Mouse (Mus musculus) left cerebral cortex, postnatal 4 days (tissue): ENCODE results near the gene Lypd5. TPM values are rescaled to one million over a fixed set of nuclear protein-coding genes. Genes with fewer than 3 reads are reported as not detected.
A peak's percentile ranks its signal among the peaks of the same experiment; 100 is the strongest.

ENCODE experiments used
- DNase-seq: peaks from one replicate; pipeline ENCODE4 v3.0.0-alpha.2; 2022
- intact Hi-C: fragments of 180-260 bp; cut with DNase I; formaldehyde crosslinking; loops from one replicate; pipeline ENCODE4 v1.15.1; 2025
- total RNA-seq, 2 experiments: library from RNA; stranded (reverse); gene quantifications; 2 replicates each; pipeline ENCODE4 v1.2.3; 2021

Lypd5 gene
- total RNA-seq, 2 experiments from 2014 or later = not detected

DNA sequence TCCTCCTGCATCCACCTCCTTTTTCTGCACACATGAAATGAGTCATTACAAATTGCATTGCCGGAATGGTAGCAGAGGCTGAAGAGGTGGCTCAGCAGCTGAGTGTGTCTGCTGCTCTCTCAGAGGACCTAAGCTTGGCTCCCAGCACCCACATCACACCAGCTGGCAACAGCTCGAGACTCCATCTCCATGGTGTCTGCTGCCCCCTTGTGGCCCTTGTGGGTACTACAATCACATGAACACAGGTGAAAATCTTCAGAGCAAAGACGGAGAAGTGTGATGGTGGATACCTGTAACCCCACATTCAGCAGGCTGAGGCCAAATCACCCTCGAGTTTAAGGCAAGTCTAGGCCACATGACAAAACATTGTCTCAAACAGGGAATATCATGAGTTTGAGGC, 8.9 kb downstream of the Lypd5 start:
- DNase-seq = no peak
- intact Hi-C loops = no loop called here

DNA sequence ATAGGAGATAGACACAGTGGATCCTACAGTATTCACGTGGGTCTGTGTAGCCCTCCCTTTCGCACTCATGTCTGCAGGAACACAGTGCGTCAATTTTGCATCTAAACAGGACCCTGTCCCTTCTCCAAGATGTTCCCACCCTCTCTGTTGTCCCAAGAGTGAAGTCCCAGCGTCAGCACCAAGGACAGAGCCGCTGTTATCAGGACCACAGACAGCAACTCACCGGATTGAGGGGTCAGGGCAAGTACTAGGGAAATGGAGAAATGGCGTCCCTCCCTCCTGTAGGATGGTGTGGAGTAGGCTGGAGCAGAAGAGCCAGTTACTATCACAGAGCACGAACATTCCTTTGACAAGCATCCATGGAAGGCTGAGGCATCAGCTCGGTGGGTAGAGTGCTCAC, 10.3 kb downstream of the Lypd5 start:
- intact Hi-C loops = no loop called here
- no peak for DNase-seq

DNA sequence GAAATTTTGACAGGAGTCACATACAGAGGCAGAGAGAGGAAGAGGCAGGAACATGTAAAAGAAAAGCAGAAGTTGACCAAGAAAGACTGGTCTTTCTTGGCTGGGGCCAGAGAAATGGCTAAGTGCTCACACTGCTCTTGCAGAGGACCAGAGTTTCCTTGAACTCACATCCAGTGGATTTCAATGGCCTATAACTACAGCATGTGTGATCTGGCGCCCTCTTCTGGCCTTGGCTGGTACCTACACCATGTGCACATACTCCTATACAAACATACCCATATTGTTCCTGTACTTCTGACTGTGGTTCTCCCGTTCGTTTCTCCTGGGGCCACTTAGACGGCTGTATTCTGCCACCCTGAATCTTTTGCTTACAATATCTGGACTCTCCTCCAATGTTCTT, 12.0 kb downstream of the Lypd5 start:
- intact Hi-C loops = no loop called here
- DNase-seq = no peak

DNA sequence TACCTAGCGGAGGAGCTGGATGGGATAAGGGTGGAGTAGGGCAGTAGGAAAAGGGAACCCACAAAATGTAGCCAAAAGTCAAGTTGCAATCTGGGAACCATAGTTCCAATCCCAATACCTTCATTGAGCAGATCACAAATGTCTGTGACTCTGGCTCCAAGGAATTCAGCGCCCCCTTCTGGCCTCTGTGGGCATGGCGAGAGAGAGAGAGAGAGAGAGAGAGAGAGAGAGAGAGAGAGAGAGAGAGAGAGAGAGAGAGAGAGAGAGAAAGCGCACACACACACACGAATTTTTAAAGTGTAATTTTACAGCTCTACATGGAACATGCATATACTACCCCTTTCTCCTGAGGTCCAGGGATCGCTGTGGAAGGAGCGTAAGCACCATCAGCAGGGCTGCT, 14.2 kb downstream of the Lypd5 start:
- intact Hi-C loops = no loop called here
- peak; percentile 51 for DNase-seq

DNA sequence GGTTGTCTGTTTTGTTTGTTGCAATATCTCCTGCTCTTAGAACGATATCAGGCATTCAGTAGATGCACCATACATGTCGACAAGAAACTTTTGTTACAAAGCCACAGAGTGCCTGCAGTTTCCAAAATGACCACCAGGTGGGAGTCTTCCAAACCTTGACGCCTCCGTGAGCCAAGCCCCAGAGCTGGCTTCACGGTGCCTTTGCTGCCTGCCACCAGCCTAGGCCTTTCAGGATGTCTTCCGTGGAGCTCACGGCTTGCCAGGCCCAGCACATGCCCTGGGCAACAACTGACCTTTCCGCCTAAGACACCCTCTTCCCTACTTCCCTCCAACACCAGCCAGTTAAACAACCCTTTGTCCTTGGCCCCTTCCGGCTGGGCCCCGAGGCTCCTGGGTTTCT, 15.8 kb downstream of the Lypd5 start:
- peak; percentile 87 for DNase-seq
- intact Hi-C loops = no loop called here

DNA sequence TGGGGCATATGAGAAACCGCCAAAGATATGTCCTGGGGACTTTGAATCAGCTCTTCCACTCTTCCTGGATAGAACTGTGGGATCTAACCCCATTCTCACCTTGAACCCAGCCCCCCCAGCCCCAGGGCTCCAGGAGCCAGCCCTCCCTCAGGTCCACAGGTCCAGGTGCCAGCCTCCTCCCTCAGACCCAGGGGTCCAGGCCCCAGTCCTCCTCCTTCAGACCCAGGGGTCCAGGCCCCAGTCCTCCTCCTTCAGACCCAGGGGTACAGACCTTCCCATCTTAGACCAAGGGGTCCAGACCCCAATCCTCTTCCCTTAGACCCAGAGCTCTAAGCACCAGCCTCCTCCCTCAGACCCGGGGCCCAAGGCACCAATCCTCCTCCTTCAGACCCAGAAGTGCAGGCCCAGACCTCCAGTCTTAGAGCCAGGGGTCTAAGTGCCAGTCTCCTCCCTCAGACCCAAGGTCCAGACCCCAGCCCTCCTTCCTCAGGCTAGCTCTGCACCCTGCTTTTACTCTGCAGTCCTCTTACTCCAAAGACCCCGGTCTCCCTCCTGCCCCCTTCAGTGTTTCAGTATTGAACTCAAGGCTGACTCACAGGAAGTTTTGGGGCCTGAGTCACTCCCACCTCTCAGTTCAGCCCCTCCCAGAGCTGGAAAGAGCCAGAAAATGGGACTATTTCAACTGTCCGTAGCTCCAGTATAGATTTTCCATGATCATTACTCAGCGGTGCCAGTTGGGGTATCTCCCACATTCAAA, 16.4 kb downstream of the Lypd5 start:
- intact Hi-C loops = no loop called here
- DNase-seq = no peak

DNA sequence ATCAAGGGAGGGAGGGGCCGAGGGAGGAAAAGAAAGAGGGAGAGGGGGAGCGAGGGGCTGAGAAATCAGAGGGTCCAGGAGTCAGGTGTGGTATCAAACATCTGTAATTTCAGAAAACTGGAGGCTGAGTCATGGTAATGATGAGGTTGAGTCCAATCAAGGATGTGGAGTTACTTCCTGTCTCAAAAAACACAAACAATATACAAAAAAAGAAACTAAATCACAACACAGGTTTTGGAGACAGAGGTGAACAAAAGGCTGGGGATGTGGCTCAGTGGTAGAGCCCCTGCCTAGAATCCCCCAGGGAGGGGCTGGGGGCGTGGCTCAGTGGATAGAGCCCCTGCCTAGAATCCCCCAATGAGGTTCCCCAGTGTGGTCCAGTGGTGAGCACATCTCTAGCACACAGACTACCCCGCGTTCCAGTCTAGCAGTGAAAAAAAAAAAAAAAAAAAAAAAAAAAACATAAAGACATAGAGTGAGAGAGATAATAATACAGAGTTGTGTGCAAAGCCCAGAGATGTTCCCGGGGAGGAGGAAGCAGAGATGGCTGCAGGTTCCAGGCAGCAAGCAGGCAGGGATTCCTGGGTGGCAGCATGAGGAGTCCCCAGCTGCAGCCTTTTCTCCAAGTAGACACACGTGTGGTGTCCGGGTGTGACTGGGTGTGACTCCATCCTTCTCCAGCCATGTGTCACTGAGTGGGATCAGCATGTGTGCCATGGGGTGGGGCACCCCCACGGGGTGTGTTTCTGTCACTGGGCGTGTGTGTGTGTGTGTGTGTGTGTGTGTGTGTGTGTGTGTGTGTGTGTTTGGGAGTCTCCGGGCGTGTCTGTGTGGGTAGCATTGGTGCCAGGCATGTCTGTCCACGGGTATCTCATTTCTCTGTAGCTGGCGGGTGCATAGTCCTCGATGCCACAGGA, 18.0 kb downstream of the Lypd5 start:
- intact Hi-C loops = no loop called here
- no peak for DNase-seq

DNA sequence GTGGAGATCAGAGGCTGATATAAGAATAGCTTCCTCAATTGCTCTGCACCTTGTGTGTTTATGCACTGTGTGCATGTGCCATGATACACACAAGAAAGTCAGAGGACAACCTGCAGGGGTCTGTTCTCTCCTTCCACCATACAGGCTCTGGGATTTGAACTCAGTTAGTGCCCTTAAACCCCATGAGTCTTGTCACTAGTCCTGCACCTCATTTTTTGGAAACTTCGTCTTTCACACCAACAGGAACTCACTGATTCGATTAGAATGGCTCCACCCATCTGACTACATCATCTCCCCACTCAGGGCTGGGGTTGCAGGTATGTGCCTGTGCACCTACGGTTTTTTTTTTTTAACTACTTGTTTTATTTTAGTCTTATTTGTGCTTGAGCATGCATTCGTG, 19.2 kb downstream of the Lypd5 start:
- intact Hi-C loops = no loop called here
- no peak for DNase-seq

DNA sequence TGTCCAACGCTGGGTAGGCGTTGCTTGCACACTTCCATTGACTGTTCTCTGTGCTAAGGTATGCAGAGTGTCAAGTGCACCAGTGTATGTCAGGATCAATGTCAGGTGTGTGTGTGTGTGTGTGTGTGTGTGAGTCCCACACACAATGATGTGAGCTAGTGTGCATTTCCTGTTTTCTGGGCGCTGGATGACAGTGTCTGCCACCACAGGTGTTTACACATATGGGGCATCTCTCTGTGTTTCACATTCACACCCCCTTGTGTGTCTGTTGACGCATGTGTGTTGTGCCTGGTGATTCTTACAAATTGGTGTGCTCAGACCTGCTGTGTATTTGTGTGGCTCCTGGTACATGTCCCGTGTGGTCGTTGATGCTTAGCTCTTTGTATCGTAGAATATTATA, 19.9 kb downstream of the Lypd5 start:
- DNase-seq = no peak
- intact Hi-C loops = no loop called here

DNA sequence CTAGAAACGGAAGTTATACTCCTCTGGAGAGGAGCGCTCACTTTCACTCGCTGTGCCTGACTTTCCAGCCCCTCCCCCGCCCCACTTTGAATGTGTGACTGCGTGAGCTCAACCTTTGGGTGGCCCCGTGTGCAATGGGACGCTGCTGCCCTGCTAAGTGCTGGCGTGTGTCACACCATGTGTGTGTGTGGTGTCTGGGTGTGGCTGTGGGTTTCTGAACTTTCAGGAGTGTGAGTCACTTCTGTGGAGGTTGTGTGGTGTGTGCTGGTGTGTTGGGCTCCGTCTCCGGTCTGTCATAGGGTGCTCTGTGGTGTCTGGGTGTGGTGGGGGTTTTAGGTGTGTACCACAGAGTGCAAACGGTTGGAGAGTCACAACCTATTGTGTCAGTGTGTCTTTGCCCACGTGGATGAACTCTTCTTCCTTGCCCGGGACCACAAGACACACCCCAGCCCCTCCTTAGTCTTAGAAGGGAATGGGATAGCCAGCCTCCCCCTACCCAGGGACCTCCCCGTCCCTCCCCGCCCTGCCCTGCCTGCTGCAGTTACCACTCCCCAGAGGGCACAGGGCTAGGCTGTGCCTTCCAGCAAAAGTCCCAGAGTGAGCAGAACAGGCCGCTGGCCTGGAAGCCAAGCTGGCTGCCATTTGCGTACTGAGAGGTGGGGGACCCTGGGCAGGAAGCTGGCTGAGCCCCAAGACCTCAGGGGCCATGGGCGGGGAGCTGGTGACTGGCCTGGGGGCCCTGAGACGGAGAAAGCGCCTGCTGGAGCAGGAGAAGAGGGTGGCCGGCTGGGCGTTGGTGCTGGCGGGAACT, 20.9 kb downstream of the Lypd5 start, which contains the start of gene Kcnn4:
Kcnn4 (plus strand) TSS at position 533 of the 811 bp plus-strand sequence.
- no peak for DNase-seq
- intact Hi-C loops = no loop called here

DNA sequence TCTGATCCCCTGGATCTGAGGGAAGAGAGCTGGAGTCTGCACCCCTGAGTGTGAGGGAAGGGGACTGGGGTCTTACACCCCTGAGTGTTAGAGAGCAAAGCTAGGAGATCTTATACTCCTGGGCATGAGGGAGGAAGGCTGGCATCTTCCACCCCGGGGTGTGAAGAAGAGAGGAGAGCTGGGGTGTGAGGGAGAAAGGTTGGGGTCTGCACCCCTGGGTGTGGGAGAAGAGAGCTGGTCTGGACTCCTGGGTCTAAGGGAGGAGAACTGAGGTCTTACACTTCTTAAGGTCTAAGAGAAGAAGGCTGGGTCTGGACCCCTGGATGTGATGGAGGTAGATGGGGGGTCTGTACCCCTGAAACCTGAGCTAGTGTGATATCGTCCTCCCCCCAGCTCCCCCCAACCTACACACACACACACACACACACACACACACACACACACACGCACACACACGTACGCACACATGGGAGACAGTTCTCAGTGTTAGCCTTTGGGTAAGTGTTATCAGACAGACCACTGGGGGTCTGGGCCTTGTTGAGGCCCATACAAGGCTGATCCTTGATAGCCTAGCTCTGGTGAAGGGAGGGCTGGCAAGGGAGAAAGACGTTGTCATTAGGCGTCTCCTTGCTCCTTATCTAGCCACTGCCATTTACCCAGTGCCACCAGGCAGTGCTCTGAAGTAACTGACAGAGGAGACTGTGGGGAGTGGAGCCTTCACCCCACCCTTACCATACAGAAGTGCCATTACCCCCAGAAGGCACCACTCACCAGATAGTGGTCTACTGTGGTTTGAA, 22.2 kb downstream of the Lypd5 start:
- intact Hi-C loops = no loop called here
- DNase-seq = no peak

DNA sequence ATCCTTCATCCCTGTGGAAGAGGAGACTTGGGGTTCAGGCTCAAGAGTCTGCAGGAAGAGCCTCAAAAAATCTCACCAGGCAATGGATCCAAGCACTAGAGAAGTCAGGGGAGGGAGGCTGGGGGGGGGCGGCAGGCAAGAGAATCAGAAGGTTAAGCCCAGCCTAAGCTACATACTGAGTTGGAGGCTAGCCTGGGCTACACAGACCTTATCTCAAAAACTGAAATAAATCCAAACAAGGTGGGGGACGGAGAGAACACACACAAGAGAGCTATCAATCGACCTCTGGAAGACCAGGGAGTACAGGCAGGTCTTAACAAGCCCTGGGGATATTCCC, 22.8 kb downstream of the Lypd5 start:
- intact Hi-C loops = no loop called here
- DNase-seq = no peak

DNA sequence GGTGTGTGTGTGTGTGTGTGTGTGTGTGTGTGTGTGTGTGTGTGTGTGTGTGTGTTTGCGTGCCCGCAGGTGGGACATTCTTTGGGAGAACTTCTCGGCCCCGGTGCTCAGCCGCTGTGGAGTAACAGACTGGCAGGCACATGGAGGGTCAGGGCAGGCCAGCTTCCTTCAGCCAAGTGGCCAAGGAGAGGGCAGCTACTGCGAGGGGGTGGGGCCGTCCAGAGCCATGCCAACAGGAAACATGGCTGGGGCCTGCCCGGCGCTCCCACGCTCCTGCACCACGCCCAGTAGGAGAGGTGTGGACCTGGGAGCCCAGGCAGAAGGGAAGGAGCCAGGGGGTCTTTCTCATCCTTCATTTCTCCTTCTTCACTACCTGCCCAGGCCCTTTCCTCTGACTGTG, 23.3 kb downstream of the Lypd5 start:
- DNase-seq = no peak
- intact Hi-C loops = no loop called here

DNA sequence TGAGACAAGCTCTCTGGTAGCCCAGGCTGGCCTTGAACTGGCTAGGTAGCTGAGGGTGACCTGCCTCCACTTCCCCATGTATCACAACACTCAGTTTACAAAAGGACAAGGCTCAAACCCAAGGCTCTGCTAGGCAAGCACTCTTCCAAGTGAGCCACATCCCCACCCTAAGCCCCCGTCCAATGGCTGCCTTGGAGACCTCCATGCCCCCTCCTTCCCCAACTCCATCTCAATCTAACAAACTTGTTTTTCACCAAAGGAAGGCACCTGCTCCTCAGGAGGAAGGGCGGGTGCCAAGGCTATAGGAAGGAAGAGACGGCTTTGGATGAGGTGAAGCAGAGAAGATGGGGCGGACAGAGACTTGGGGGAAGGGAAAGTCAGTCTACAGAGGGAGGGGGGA, 23.8 kb downstream of the Lypd5 start:
- no peak for DNase-seq
- intact Hi-C loops = no loop called here

DNA sequence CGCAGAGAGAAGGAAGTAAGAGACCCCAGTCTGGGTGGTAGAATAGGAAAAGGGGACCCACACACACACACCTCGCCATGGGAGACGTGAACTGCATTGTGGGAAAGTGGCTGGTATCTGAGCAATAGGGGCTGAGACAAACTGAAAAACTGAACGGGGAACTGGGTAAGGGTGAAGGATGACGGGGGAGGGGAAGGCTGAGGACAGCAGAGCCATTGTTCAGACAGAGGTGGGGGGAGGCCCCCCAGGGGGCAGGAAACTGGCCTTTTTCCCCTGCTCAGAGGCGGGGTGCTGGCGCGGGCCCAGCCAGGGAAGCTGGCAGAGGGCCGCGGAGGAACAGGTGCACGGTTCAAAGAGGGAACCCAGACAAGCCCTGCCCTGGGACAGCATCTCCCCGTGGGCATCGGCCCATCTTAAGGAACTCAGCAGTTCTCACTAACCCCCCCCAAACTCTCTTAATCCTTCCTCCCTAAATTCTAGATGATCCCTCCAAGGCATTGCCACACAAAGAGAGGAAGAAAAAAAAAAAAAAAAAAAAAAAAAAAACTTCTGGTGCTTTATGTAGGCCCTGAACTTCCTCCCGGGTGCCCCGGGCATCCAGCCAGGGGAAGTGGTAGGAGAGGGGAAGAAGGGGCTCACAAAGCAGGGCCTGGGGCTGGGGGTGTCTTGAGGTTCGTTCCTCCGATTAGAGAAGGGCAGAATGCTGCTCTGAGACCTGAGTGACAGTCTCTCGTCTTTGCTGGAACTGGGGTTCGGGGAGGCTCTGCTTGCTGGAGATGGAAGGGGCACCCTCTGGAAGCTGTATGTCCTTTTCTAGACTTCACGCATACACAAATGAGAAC, 24.8 kb downstream of the Lypd5 start:
- DNase-seq = peak; percentile 66
- intact Hi-C loops = no loop called here

DNA sequence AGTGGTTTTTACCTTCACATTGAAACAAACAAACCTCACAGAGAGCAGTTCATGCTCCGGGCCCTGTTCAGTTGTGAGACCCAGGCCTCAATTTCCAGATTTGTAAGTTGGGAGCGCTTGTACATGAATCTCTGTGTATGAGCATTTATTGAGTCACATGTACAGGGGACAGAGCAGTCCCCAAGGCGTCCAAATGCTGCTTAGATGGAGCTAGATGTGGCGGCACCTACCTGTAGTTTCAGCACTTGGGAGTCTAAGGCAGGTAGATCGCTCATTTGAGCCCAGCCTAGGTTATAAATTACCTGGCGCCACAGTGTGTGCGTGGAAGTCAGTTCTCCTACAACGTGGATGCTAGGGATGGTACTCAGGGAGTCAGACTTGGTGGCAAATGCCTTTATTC, 27.5 kb downstream of the Lypd5 start:
- DNase-seq = no peak
- intact Hi-C loops = no loop called here

DNA sequence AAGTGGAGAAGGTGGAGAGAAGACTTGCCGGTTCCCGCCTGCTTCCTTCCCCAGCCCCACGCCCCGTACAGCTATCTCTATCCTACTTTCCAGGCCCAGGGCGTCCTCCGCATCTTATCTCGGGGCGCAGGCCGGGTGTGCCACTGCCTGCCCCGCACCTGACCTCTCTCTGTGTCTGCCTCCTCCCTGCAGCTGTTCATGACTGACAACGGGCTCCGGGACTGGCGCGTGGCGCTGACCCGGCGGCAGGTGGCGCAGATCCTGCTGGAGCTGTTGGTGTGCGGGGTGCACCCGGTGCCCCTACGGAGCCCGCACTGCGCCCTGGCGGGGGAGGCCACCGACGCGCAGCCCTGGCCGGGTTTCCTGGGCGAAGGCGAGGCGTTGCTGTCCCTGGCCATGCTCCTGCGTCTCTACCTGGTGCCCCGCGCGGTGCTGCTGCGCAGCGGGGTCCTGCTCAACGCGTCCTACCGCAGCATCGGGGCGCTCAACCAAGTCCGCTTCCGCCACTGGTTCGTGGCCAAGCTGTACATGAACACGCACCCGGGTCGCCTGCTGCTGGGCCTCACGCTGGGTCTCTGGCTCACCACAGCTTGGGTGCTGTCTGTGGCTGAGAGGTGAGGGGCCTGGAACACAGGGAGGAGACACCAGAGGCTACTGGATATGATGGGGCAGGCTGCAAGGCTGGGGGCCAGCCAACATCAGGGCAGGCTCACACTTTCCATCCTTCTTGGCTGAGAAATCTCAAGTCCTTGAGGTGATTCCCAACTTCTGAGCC, 28.3 kb downstream of the Lypd5 start:
- DNase-seq = no peak
- intact Hi-C loops = no loop called here

DNA sequence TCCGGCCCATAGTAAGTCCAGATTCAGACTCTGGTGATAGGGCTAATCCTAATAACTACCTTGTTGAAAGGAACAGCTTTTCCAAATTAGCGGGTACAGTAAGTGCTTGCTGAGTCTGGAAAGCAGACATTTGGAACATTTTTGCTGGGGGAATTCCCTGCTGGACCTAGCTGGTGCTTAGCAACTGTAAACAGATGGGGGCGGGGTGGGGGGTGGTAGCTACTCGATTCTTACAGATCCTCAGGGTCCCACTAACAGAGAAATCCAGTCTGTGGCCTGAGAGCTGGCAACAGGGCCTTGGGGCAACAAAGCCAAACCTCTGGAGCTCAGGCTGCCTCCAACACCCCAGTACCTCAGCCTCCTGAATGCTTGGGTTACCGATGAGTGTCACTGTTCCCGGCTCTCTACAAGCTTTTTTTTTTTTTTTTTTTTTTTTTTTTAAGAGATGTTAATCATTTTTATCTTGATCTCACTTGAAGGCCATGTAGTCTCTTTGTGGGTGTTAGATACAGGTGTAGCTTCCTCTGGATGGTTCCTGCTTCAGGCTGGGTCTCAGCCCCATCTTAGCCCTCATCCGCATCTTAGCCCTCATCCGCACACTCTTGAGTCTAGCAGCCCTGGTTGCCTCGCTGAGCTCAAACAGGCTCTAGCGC, 29.2 kb downstream of the Lypd5 start:
- DNase-seq = no peak
- intact Hi-C loops = no loop called here
